Mouse (Mus musculus) embryonic facial prominence, embryonic 14.5 days (tissue): ENCODE results near the gene Cep95. TPM values are rescaled to one million over a fixed set of nuclear protein-coding genes. Genes with fewer than 3 reads are reported as not detected.

ENCODE experiments used
- ATAC-seq: fragments of 200-750 bp; cut with Nextera tagmentation; 2 replicates; pipeline ENCODE4 v1.8.0; 2017; ENCODE audit warnings: low read depth, moderate number of reproducible peaks, moderate TSS enrichment
- DNase-seq: peaks from one replicate; pipeline ENCODE4 v3.0.0-alpha.2; 2015; ENCODE audit warnings: low spot score
- H3K27ac ChIP-seq: fragments of 300-500 bp; sonication (generic); replicated peaks from 2 replicates; pipeline ENCODE4 v1.5.1; 2014; ENCODE audit warnings: low read depth, mild to moderate bottlenecking, low read length, moderate library complexity
- H3K27me3 ChIP-seq: fragments of 300-500 bp; sonication (generic); replicated peaks from 2 replicates; pipeline ENCODE4 v1.6.1; 2014; ENCODE audit warnings: low read length; ENCODE audit not compliant: control insufficient read depth, insufficient read depth
- H3K36me3 ChIP-seq: fragments of 300-500 bp; sonication (generic); 2 replicates; pipeline ENCODE4 v1.6.1; 2014; ENCODE audit warnings: low read length, mixed read lengths; ENCODE audit not compliant: control insufficient read depth, insufficient read depth
- H3K4me1 ChIP-seq: fragments of 300-500 bp; sonication (generic); 2 replicates; pipeline ENCODE4 v1.6.1; 2014; ENCODE audit warnings: antibody characterized with exemption, low read length; ENCODE audit not compliant: control insufficient read depth, insufficient read depth
- H3K4me2 ChIP-seq: fragments of 300-500 bp; sonication (generic); 2 replicates; pipeline ENCODE4 v1.6.1; 2014; ENCODE audit warnings: low read depth, mild to moderate bottlenecking, low read length, moderate library complexity, mixed read lengths
- H3K4me3 ChIP-seq: fragments of 300-500 bp; sonication (generic); 2 replicates; pipeline ENCODE4 v1.5.1; 2014; ENCODE audit warnings: low read depth, mild to moderate bottlenecking, low read length
- H3K9ac ChIP-seq: fragments of 300-500 bp; sonication (generic); 2 replicates; pipeline ENCODE4 v1.6.1; 2014; ENCODE audit warnings: low read depth, mild to moderate bottlenecking, low read length, moderate library complexity, mixed read lengths
- H3K9me3 ChIP-seq: fragments of 300-500 bp; sonication (generic); 2 replicates; pipeline ENCODE4 v1.6.1; 2016; ENCODE audit warnings: low read length; ENCODE audit not compliant: control insufficient read depth
- WGBS: fragments of 180-500 bp; shearing (Covaris S2); extraction: QIAGEN DNeasy Blood & Tissue Kit; methylation state at CpG from one replicate; pipeline ENCODE4 v1.1.7; 2014; 5-methylcytosine and 5-hydroxymethylcytosine counted together
- polyA plus RNA-seq: library from polyadenylated mRNA; unstranded; fragments of >200 nt; fragmentation: Nextera tagmentation; extraction: Ambion mirVana; gene quantifications from 2 replicates; pipeline ENCODE4 v1.2.1, GENCODE M21; 2014

Cep95 gene
- polyA plus RNA-seq, 1 experiment from 2014 or later, result 15.8 TPM

- Histone ChIP-seq H3K9ac (0 out of 2 replicates have a peak overlapping the region, but pooled peaks have one; percentile 9), H3K36me3 (peaks cover 83% of the 10 kb centered on the region), H3K27me3 (no peaks in the 10 kb centered on the region), H3K27ac (no peak overlapping the region), H3K4me2 (no peak overlapping the region), H3K4me3 (no peak overlapping the region), H3K9me3 (no peaks in the 10 kb centered on the region), H3K4me1 (no peaks in the 10 kb centered on the region; the same call in 1 of the 2 replicates)
- DNase-seq (peak; percentile 54), ATAC-seq (no peak; the same call in 1 of the 2 replicates)
- WGBS, result 51% methylated on average over 4 of the region's 4 CpGs
Observed at GRCm38 (mm10) chr11:106820972-106821371, 31.9 kb downstream of the Cep95 start.

GRCm38 (mm10) chr11:106821397-106821796, 32.3 kb downstream of the Cep95 start:
- 83% methylated on average over 6 of the region's 6 CpGs for WGBS
- no peak for ATAC-seq
- Histone ChIP-seq H3K4me1 (no peaks in the 10 kb centered on the region; the same call in 1 of the 2 replicates), H3K9ac (no peak overlapping the region), H3K36me3 (peaks cover 84% of the 10 kb centered on the region), H3K27me3 (no peaks in the 10 kb centered on the region), H3K9me3 (no peaks in the 10 kb centered on the region), H3K27ac (no peak overlapping the region), H3K4me2 (no peak overlapping the region), H3K4me3 (no peak overlapping the region)
- no peak for DNase-seq

- ATAC-seq (no peak), DNase-seq (no peak)
- Histone ChIP-seq H3K27me3 (no peaks in the 10 kb centered on the region), H3K9ac (no peak overlapping the region), H3K9me3 (no peaks in the 10 kb centered on the region), H3K4me3 (no peak overlapping the region), H3K27ac (no peak overlapping the region), H3K4me1 (no peaks in the 10 kb centered on the region; the same call in 1 of the 2 replicates), H3K4me2 (no peak overlapping the region), H3K36me3 (peaks cover 82% of the 10 kb centered on the region)
- 86% methylated on average over 8 of the region's 8 CpGs for WGBS
Observed at GRCm38 (mm10) chr11:106822491-106822890, 33.4 kb downstream of the Cep95 start.

GRCm38 (mm10) chr11:106822911-106823310, 33.9 kb downstream of the Cep95 start:
- peaks cover 82% of the 10 kb centered on the region for H3K36me3 ChIP-seq
- H3K9me3 ChIP-seq, result no peaks in the 10 kb centered on the region
- WGBS, result 88% methylated on average over 5 of the region's 5 CpGs

GRCm38 (mm10) chr11:106823741-106824140, 34.7 kb downstream of the Cep95 start:
- Histone ChIP-seq H3K9me3 (no peaks in the 10 kb centered on the region), H3K27me3 (no peaks in the 10 kb centered on the region), H3K27ac (no peak overlapping the region), H3K4me3 (no peak overlapping the region), H3K4me1 (no peaks in the 10 kb centered on the region; the same call in 1 of the 2 replicates), H3K36me3 (peaks cover 83% of the 10 kb centered on the region), H3K9ac (no peak overlapping the region), H3K4me2 (no peak overlapping the region)
- no peak for ATAC-seq
- WGBS, result 91% methylated on average over 8 of the region's 8 CpGs
- DNase-seq, result no peak

More at GRCm38 (mm10) chr11:106822911-106823310, 33.9 kb downstream of the Cep95 start:
- Histone ChIP-seq H3K9ac (no peak overlapping the region), H3K4me2 (no peak overlapping the region), H3K27me3 (no peaks in the 10 kb centered on the region), H3K4me1 (no peaks in the 10 kb centered on the region; the same call in 1 of the 2 replicates), H3K27ac (no peak overlapping the region), H3K4me3 (no peak overlapping the region)
- no peak for DNase-seq
- no peak for ATAC-seq

GRCm38 (mm10) chr11:106824403-106824802, 35.4 kb downstream of the Cep95 start:
- no peak for ATAC-seq
- Histone ChIP-seq H3K4me3 (no peak overlapping the region), H3K36me3 (peaks cover 81% of the 10 kb centered on the region), H3K9me3 (no peaks in the 10 kb centered on the region), H3K4me1 (no peaks in the 10 kb centered on the region; the same call in 1 of the 2 replicates), H3K9ac (no peak overlapping the region), H3K27me3 (no peaks in the 10 kb centered on the region), H3K27ac (no peak overlapping the region), H3K4me2 (no peak overlapping the region)
- DNase-seq, result no peak
- WGBS, result 92% methylated on average over 10 of the region's 10 CpGs

GRCm38 (mm10) chr11:106828079-106828478, 39.0 kb downstream of the Cep95 start:
- no peaks in the 10 kb centered on the region for H3K4me1 ChIP-seq
- DNase-seq, result no peak
- 89% methylated on average over 7 of the region's 7 CpGs for WGBS
- H3K4me2 ChIP-seq, result no peak overlapping the region
- no peak overlapping the region for H3K27ac ChIP-seq
- H3K9me3 ChIP-seq, result no peaks in the 10 kb centered on the region
- no peak for ATAC-seq
- no peaks in the 10 kb centered on the region for H3K27me3 ChIP-seq
- H3K9ac ChIP-seq, result no peak overlapping the region
- peaks cover 82% of the 10 kb centered on the region for H3K36me3 ChIP-seq
- no peak overlapping the region for H3K4me3 ChIP-seq

GRCm38 (mm10) chr11:106842002-106842401, 53.0 kb downstream of the Cep95 start:
- no peak for DNase-seq
- no peak overlapping the region for H3K4me2 ChIP-seq
- H3K27ac ChIP-seq, result no peak overlapping the region
- whole genome bisulfite sequencing, result 88% methylated on average over 3 of the region's 3 CpGs
- no peaks in the 10 kb centered on the region for H3K4me1 ChIP-seq
- no peak for ATAC-seq
- H3K4me3 ChIP-seq, result no peak overlapping the region
- no peaks in the 10 kb centered on the region for H3K9me3 ChIP-seq
- H3K9ac ChIP-seq, result no peak overlapping the region
- no peaks in the 10 kb centered on the region for H3K27me3 ChIP-seq
- peaks cover 59% of the 10 kb centered on the region for H3K36me3 ChIP-seq

GRCm38 (mm10) chr11:106851438-106851837, 62.4 kb downstream of the Cep95 start:
- 54% methylated on average over 2 of the region's 2 CpGs for WGBS
- H3K36me3 ChIP-seq, result peaks cover 51% of the 10 kb centered on the region
- ATAC-seq (no peak), DNase-seq (peak; percentile 39)
- no peak overlapping the region for H3K27ac ChIP-seq
- H3K4me1 ChIP-seq, result no peaks in the 10 kb centered on the region
- no peak overlapping the region for H3K4me3 ChIP-seq
- no peaks in the 10 kb centered on the region for H3K9me3 ChIP-seq
- no peaks in the 10 kb centered on the region for H3K27me3 ChIP-seq
- H3K9ac ChIP-seq, result no peak overlapping the region
- H3K4me2 ChIP-seq, result no peak overlapping the region
